21 mouse cellular contexts compared by ENCODE assay signal in genomic region chr5:102048416-102048815, GRCm38 (mm10). TPM values are rescaled to one million over a fixed set of nuclear protein-coding genes. Genes with fewer than 3 reads are reported as not detected.
DNase-seq lines count a peak whose midpoint lies in the region; ATAC-seq lines count a peak whose summit lies in the region.
"Had no signal": no experiment of that assay in that cellular context is flagged by ENCODE, and none has a peak within 500 bp of the region (broad histone marks: within the 10 kb centered on the region; RNA-seq: fewer than 3 reads in every experiment).

No protein-coding gene starts in this region.

- no peak overlapping the region for H3K9ac ChIP-seq in forebrain, embryonic 15.5 days (replicated peaks)
- H3K9ac ChIP-seq in midbrain, embryonic 15.5 days: no peak overlapping the region
- H3K9ac ChIP-seq in midbrain, embryonic 14.5 days (replicated peaks; ENCODE audit: low read length): no peak overlapping the region
- H3K9ac ChIP-seq: heart, embryonic 13.5 days; hindbrain, embryonic 12.5 days; hindbrain, embryonic 15.5 days had no signal

- no peaks in the 10 kb centered on the region for H3K36me3 ChIP-seq in forebrain, embryonic 15.5 days
- H3K36me3 ChIP-seq in forebrain, embryonic 10.5 days (replicated peaks): peaks cover 61% of the 10 kb centered on the region
- H3K36me3 ChIP-seq in midbrain, embryonic 15.5 days (replicated peaks): no peaks in the 10 kb centered on the region
- H3K36me3 ChIP-seq in midbrain, embryonic 14.5 days (ENCODE audit: control insufficient read depth, insufficient read depth, low read length): no peaks in the 10 kb centered on the region; the same call in 1 of the 2 replicates
- H3K36me3 ChIP-seq: G1E; hindbrain, embryonic 15.5 days had no signal

- no peak overlapping the region for H3K4me3 ChIP-seq in forebrain, embryonic 15.5 days
- no peak overlapping the region for H3K4me3 ChIP-seq in forebrain, embryonic 10.5 days
- no peak overlapping the region for H3K4me3 ChIP-seq in midbrain, embryonic 15.5 days
- H3K4me3 ChIP-seq in midbrain, embryonic 14.5 days (replicated peaks; ENCODE audit: low read depth, low read length): no peak overlapping the region
- H3K4me3 ChIP-seq: heart, adult 2 months; heart, embryonic 10.5 days; heart, embryonic 13.5 days; hindbrain, embryonic 12.5 days; hindbrain, embryonic 15.5 days had no signal

- no peak overlapping the region for H3K4me2 ChIP-seq in forebrain, embryonic 15.5 days (replicated peaks)
- H3K4me2 ChIP-seq in midbrain, embryonic 15.5 days: no peak overlapping the region
- H3K4me2 ChIP-seq in midbrain, embryonic 14.5 days (ENCODE audit: low read length): no peak overlapping the region
- H3K4me2 ChIP-seq: heart, embryonic 13.5 days; hindbrain, embryonic 12.5 days; hindbrain, embryonic 15.5 days had no signal

- no peak overlapping the region for H3K27ac ChIP-seq in forebrain, embryonic 15.5 days (replicated peaks)
- H3K27ac ChIP-seq in forebrain, embryonic 10.5 days: no peak overlapping the region
- H3K27ac ChIP-seq in midbrain, embryonic 15.5 days: no peak overlapping the region
- H3K27ac ChIP-seq in midbrain, embryonic 14.5 days (replicated peaks; ENCODE audit: low read depth, low read length): no peak overlapping the region
- H3K27ac ChIP-seq: heart, adult 2 months; heart, embryonic 10.5 days; heart, embryonic 13.5 days; hindbrain, embryonic 12.5 days; hindbrain, embryonic 15.5 days had no signal

- H3K27me3 ChIP-seq in forebrain, embryonic 15.5 days: no peaks in the 10 kb centered on the region
- no peaks in the 10 kb centered on the region for H3K27me3 ChIP-seq in forebrain, embryonic 10.5 days (ENCODE audit: poor library complexity, severe bottlenecking)
- H3K27me3 ChIP-seq in midbrain, embryonic 15.5 days (replicated peaks): no peaks in the 10 kb centered on the region
- no peaks in the 10 kb centered on the region for H3K27me3 ChIP-seq in midbrain, embryonic 14.5 days (ENCODE audit: control insufficient read depth, insufficient read depth, low read length)
- H3K27me3 ChIP-seq: heart, embryonic 13.5 days; hindbrain, embryonic 12.5 days; hindbrain, embryonic 15.5 days had no signal

- peaks cover 5% of the 10 kb centered on the region; the same call in 1 of the 2 replicates for H3K4me1 ChIP-seq in forebrain, embryonic 15.5 days
- H3K4me1 ChIP-seq in forebrain, embryonic 10.5 days: no peaks in the 10 kb centered on the region
- H3K4me1 ChIP-seq in midbrain, embryonic 15.5 days: no peaks in the 10 kb centered on the region
- no peaks in the 10 kb centered on the region for H3K4me1 ChIP-seq in midbrain, embryonic 14.5 days (ENCODE audit: control insufficient read depth, insufficient read depth, low read length)

- ATAC-seq in forebrain, embryonic 15.5 days (replicated peaks): peak; percentile 20; the same call in 1 of the 2 replicates
- 0 out of 2 replicates have a peak, but pooled peaks have one; percentile 7 for ATAC-seq in midbrain, embryonic 15.5 days (replicated peaks)
- no peak for ATAC-seq in midbrain, embryonic 14.5 days (ENCODE audit: low FRiP score, low TSS enrichment)
- ATAC-seq: activated CD4-positive, CD25-positive, alpha-beta regulatory T cell, adult 4 months; forebrain, embryonic 14.5 days had no signal

- no peaks in the 10 kb centered on the region for H3K9me3 ChIP-seq in forebrain, embryonic 15.5 days
- H3K9me3 ChIP-seq in forebrain, embryonic 10.5 days: no peaks in the 10 kb centered on the region; the same call in 1 of the 2 replicates
- no peaks in the 10 kb centered on the region for H3K9me3 ChIP-seq in midbrain, embryonic 15.5 days
- no peaks in the 10 kb centered on the region for H3K9me3 ChIP-seq in midbrain, embryonic 14.5 days (ENCODE audit: control insufficient read depth, low read length)
- H3K9me3 ChIP-seq: heart, embryonic 10.5 days; heart, embryonic 13.5 days; hindbrain, embryonic 12.5 days; hindbrain, embryonic 15.5 days had no signal

- WGBS in forebrain, embryonic 15.5 days: 93% methylated on average over 2 of the region's 2 CpGs
- 97% methylated on average over 2 of the region's 2 CpGs for WGBS in forebrain, embryonic 10.5 days
- 99% methylated on average over 2 of the region's 2 CpGs for WGBS in midbrain, embryonic 15.5 days
- 98% methylated on average over 2 of the region's 2 CpGs for WGBS in midbrain, embryonic 14.5 days

- no peak for DNase-seq in forebrain, embryonic 10.5 days (ENCODE audit: extremely low spot score, low spot score)
- DNase-seq in midbrain, embryonic 14.5 days: no peak
- DNase-seq in R1 (ENCODE audit: low read depth, low spot score): peak; percentile 73
- DNase-seq in kidney, adult 11 months: no peak
- DNase-seq: adrenal gland, adult 8-10 months; adrenal gland, postnatal 25 days; cerebellum, adult 11-12 months; cerebellum, adult 8-10 months; cerebellum, postnatal 10 days; gastrocnemius, postnatal 25 days; heart, adult 2 months; heart, postnatal 14 days had no signal

RNA-seq across cellular contexts. Expression of gene Wdfy3, which starts 21.3 kb away (rescaled TPM):
- 26.2 and 26.3 TPM in 2 replicates for polyA plus RNA-seq in forebrain, embryonic 15.5 days (2015; fragmentation: Nextera tagmentation; extraction: Ambion mirVana)
- polyA plus RNA-seq in forebrain, embryonic 10.5 days (2016; fragmentation: Nextera tagmentation; extraction: Ambion mirVana): 14.8 TPM in 2 replicates
- 32.0 and 33.5 TPM in 2 replicates for polyA plus RNA-seq in midbrain, embryonic 15.5 days (2015; fragmentation: Nextera tagmentation; extraction: Ambion mirVana)
- 34.5 and 41.5 TPM in 2 replicates for polyA plus RNA-seq in midbrain, embryonic 14.5 days (2014; fragmentation: Nextera tagmentation; extraction: Ambion mirVana)
- polyA plus RNA-seq: G1E had no signal
